Mouse (Mus musculus): Measurements from ENCODE around the gene Pfkfb3.

Gene Pfkfb3

GRCm38 (mm10) chr2:11500666-11501065 is 53.2 kb downstream of the Pfkfb3 start:
- no peak for DNase-seq

- no peak for DNase-seq
Observed at GRCm38 (mm10) chr2:11496601-11497031, 57.3 kb downstream of the Pfkfb3 start.

- peak; percentile 39 to 48 for DNase-seq
Observed at GRCm38 (mm10) chr2:11494841-11495255, 59.0 kb downstream of the Pfkfb3 start.

- DNase-seq: no peak
Observed at GRCm38 (mm10) chr2:11492855-11493254, 61.0 kb downstream of the Pfkfb3 start.

GRCm38 (mm10) chr2:11491471-11491870 is 62.4 kb downstream of the Pfkfb3 start:
- no peak for DNase-seq

GRCm38 (mm10) chr2:11490554-11490953 is 63.3 kb downstream of the Pfkfb3 start:
- no peak for DNase-seq

GRCm38 (mm10) chr2:11483226-11483625 is 70.7 kb downstream of the Pfkfb3 start:
- DNase-seq: peak; percentile 51 to 65

GRCm38 (mm10) chr2:11482364-11482763 is 71.5 kb downstream of the Pfkfb3 start:
- peak in 1 of 2 experiments; percentile 17 for DNase-seq

- no peak for DNase-seq
Observed at GRCm38 (mm10) chr2:11478960-11479359, 74.9 kb downstream of the Pfkfb3 start.

GRCm38 (mm10) chr2:11475316-11475715 is 78.6 kb downstream of the Pfkfb3 start:
- DNase-seq: no peak

- no peak for DNase-seq
Observed at GRCm38 (mm10) chr2:11464661-11465099, 89.2 kb downstream of the Pfkfb3 start.

- DNase-seq: no peak
Observed at GRCm38 (mm10) chr2:11460976-11461375, 92.9 kb downstream of the Pfkfb3 start.

GRCm38 (mm10) chr2:11458494-11458893 is 95.4 kb downstream of the Pfkfb3 start:
- no peak for DNase-seq

GRCm38 (mm10) chr2:11457904-11458303 is 96.0 kb downstream of the Pfkfb3 start:
- no peak for DNase-seq

GRCm38 (mm10) chr2:11448711-11449110 is 105.2 kb downstream of the Pfkfb3 start:
- DNase-seq: no peak

- no peak for DNase-seq
Observed at GRCm38 (mm10) chr2:11447865-11448264, 106.0 kb downstream of the Pfkfb3 start.

- no peak for DNase-seq
Observed at GRCm38 (mm10) chr2:11445722-11446121, 108.2 kb downstream of the Pfkfb3 start.

GRCm38 (mm10) chr2:11441864-11442263 is 112.0 kb downstream of the Pfkfb3 start:
- no peak for DNase-seq

GRCm38 (mm10) chr2:11438231-11438954 is 115.5 kb downstream of the Pfkfb3 start:
- no peak for DNase-seq

- DNase-seq: no peak
Observed at GRCm38 (mm10) chr2:11436353-11436752, 117.5 kb downstream of the Pfkfb3 start.

GRCm38 (mm10) chr2:11433353-11433752 is 120.5 kb downstream of the Pfkfb3 start:
- no peak for DNase-seq

GRCm38 (mm10) chr2:11429538-11429937 is 124.3 kb downstream of the Pfkfb3 start:
- no peak for DNase-seq

- DNase-seq: no peak
Observed at GRCm38 (mm10) chr2:11428621-11429020, 125.3 kb downstream of the Pfkfb3 start.

GRCm38 (mm10) chr2:11427596-11427995 is 126.3 kb downstream of the Pfkfb3 start:
- DNase-seq: no peak

GRCm38 (mm10) chr2:11426379-11426778 is 127.5 kb downstream of the Pfkfb3 start:
- DNase-seq: no peak
